Mouse (Mus musculus) myocyte (in vitro differentiated cells): Measurements from ENCODE around the gene Nxn.

Experiments used
- POLR2A ChIP-seq: IDR thresholded peaks from one replicate; pipeline ENCODE4 v1.6.1; 2011; ENCODE audit warnings: low read depth, mild to moderate bottlenecking, control low read depth, moderate library complexity; ENCODE audit not compliant: insufficient read length
- TCF12 ChIP-seq: IDR thresholded peaks from one replicate; pipeline ENCODE4 v1.6.1; 2011; ENCODE audit warnings: mild to moderate bottlenecking, control low read depth; ENCODE audit not compliant: poor library complexity, insufficient read depth, severe bottlenecking

DNA sequence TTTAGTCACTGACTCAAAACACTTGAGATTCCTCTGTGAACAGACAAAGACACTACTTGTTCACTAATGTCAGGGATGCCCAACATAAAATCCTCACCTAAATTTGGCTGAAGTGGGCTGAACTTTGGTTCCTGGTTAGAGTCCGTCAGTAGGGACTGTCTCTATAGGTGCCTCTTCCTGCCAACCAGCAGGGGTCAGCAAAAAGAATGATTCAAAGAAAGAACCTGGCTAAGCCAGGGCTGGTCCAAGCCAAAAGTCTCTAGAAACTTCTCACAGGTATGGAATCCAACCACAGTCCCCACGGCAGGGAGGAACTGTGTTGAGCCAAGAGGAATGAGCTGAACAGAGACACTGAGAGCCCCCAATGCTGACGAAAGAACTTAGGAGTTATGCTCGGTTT is 84.2 kb downstream of the Nxn start:
- TF ChIP-seq POLR2A (no peak), TCF12 (no peak)
